Mouse (Mus musculus) forelimb bud, embryonic 11.5 days (tissue): ENCODE data around the gene Sycp2.

Source experiments
- DNase-seq: peaks from one replicate; pipeline ENCODE4 v3.0.0-alpha.2; 2012; ENCODE audit warnings: low read depth, low spot score

Gene Sycp2

GRCm38 (mm10) chr2:178407053-178407815, at the start of gene Sycp2:
TSS of gene Sycp2 (minus strand) at chr2:178407685.
- no peak for DNase-seq

GRCm38 (mm10) chr2:178454664-178455516, 47.4 kb upstream of the Sycp2 start:
- DNase-seq: peak; percentile 53

- no peak for DNase-seq
These were observed 43.5 kb upstream of the Sycp2 start for GRCm38 (mm10) chr2:178450961-178451360.

GRCm38 (mm10) chr2:178450236-178450635, 42.8 kb upstream of the Sycp2 start:
- DNase-seq: peak; percentile 30

- DNase-seq: no peak
These were observed 41.9 kb upstream of the Sycp2 start for GRCm38 (mm10) chr2:178449386-178449785.

- DNase-seq: no peak
These were observed 29.8 kb upstream of the Sycp2 start for GRCm38 (mm10) chr2:178437311-178437710.

GRCm38 (mm10) chr2:178433903-178434302, 26.4 kb upstream of the Sycp2 start:
- DNase-seq: no peak

- no peak for DNase-seq
These were observed 26.0 kb upstream of the Sycp2 start for GRCm38 (mm10) chr2:178433495-178433894.

- DNase-seq: no peak
These were observed 22.7 kb upstream of the Sycp2 start, which contains the start of gene Cdh26 for GRCm38 (mm10) chr2:178430231-178430630. TSS of gene Cdh26 (plus strand) at chr2:178430531.

GRCm38 (mm10) chr2:178429426-178429825, 21.9 kb upstream of the Sycp2 start:
- no peak for DNase-seq

GRCm38 (mm10) chr2:178428676-178429075, 21.2 kb upstream of the Sycp2 start:
- DNase-seq: no peak

GRCm38 (mm10) chr2:178428183-178428582, 20.7 kb upstream of the Sycp2 start:
- no peak for DNase-seq

- no peak for DNase-seq
These were observed 19.7 kb upstream of the Sycp2 start for GRCm38 (mm10) chr2:178427181-178427580.

GRCm38 (mm10) chr2:178426229-178426628, 18.7 kb upstream of the Sycp2 start:
- no peak for DNase-seq

GRCm38 (mm10) chr2:178423223-178423622, 15.7 kb upstream of the Sycp2 start:
- no peak for DNase-seq

- peak; percentile 65 for DNase-seq
These were observed 14.7 kb upstream of the Sycp2 start for GRCm38 (mm10) chr2:178422186-178422585.

- DNase-seq: no peak
These were observed 14.1 kb upstream of the Sycp2 start for GRCm38 (mm10) chr2:178421603-178422002.

- DNase-seq: no peak
These were observed 13.1 kb upstream of the Sycp2 start for GRCm38 (mm10) chr2:178420576-178420975.

GRCm38 (mm10) chr2:178416970-178417369, 9.5 kb upstream of the Sycp2 start:
- DNase-seq: no peak

GRCm38 (mm10) chr2:178416427-178416826, 8.9 kb upstream of the Sycp2 start:
- DNase-seq: no peak

- no peak for DNase-seq
These were observed 7.6 kb upstream of the Sycp2 start for GRCm38 (mm10) chr2:178415150-178415448.

GRCm38 (mm10) chr2:178414261-178415149, 7.0 kb upstream of the Sycp2 start, which contains the start of the genes Ppp1r3d and Fam217b:
TSS of gene Ppp1r3d (minus strand) at chr2:178414472.
TSS of gene Fam217b (plus strand) at chr2:178414524.
- peak; percentile 42 for DNase-seq
